Mouse (Mus musculus) neural tube, embryonic 14.5 days (tissue): Measurements from ENCODE around the gene Msh5. TPM values are rescaled to one million over a fixed set of nuclear protein-coding genes. Genes with fewer than 3 reads are reported as not detected.

Source experiments
- ATAC-seq: fragments of 200-750 bp; cut with Nextera tagmentation; 2 replicates; pipeline ENCODE4 v1.8.0; 2017; ENCODE audit warnings: low read depth, mild to moderate bottlenecking, moderate TSS enrichment, moderate library complexity
- H3K27ac ChIP-seq: fragments of 300-500 bp; sonication (generic); 2 replicates; pipeline ENCODE4 v1.5.1; 2014; ENCODE audit warnings: low read depth, mild to moderate bottlenecking, control low read depth, low read length, moderate library complexity, mixed read lengths
- H3K27me3 ChIP-seq: fragments of 300-500 bp; sonication (generic); 2 replicates; pipeline ENCODE4 v1.6.1; 2014; ENCODE audit warnings: low read length; ENCODE audit not compliant: control insufficient read depth, insufficient read depth
- H3K36me3 ChIP-seq: fragments of 300-500 bp; sonication (generic); 2 replicates; pipeline ENCODE4 v1.6.1; 2014; ENCODE audit warnings: low read length, mixed read lengths; ENCODE audit not compliant: control insufficient read depth, insufficient read depth
- H3K4me1 ChIP-seq: fragments of 300-500 bp; sonication (generic); 2 replicates; pipeline ENCODE4 v1.6.1; 2014; ENCODE audit warnings: low read length; ENCODE audit not compliant: control insufficient read depth, insufficient read depth
- H3K4me2 ChIP-seq: fragments of 300-500 bp; sonication (generic); 2 replicates; pipeline ENCODE4 v1.6.1; 2014; ENCODE audit warnings: mild to moderate bottlenecking, low read depth, low read length, control low read depth
- H3K4me3 ChIP-seq: fragments of 300-500 bp; sonication (generic); 2 replicates; pipeline ENCODE4 v1.5.1; 2014; ENCODE audit warnings: low read depth, low read length, control low read depth, mixed read lengths
- H3K9ac ChIP-seq: fragments of 300-500 bp; sonication (generic); replicated peaks from 2 replicates; pipeline ENCODE4 v1.6.1; 2014; ENCODE audit warnings: low read depth, mild to moderate bottlenecking, control low read depth, low read length, mixed read lengths
- H3K9me3 ChIP-seq: fragments of 300-500 bp; sonication (generic); 2 replicates; pipeline ENCODE4 v1.6.1; 2016; ENCODE audit warnings: low read length; ENCODE audit not compliant: control insufficient read depth
- WGBS: fragments of 180-500 bp; shearing (Covaris S2); extraction: QIAGEN DNeasy Blood & Tissue Kit; methylation state at CpG from one replicate; pipeline ENCODE4 v1.1.7; 2014; 5-methylcytosine and 5-hydroxymethylcytosine counted together
- polyA plus RNA-seq: library from polyadenylated mRNA; unstranded; fragments of >200 nt; fragmentation: Nextera tagmentation; extraction: Ambion mirVana; gene quantifications from 2 replicates; pipeline ENCODE4 v1.2.1, GENCODE M21; 2014

Gene Msh5
- polyA plus RNA-seq, 1 experiment from 2014 or later: 2.2 TPM

GRCm38 (mm10) chr17:35022541-35023060 is 23.9 kb downstream of the Msh5 start:
- no peaks in the 10 kb centered on the region for H3K36me3 ChIP-seq
- no peak for ATAC-seq
- no peak overlapping the region for H3K9ac ChIP-seq
- no peak overlapping the region for H3K4me2 ChIP-seq
- no peak overlapping the region for H3K4me3 ChIP-seq
- no peaks in the 10 kb centered on the region for H3K27me3 ChIP-seq
- no peak overlapping the region for H3K27ac ChIP-seq
- no peaks in the 10 kb centered on the region for H3K4me1 ChIP-seq
- H3K9me3 ChIP-seq: no peaks in the 10 kb centered on the region
- 93% methylated on average over 8 of the region's 8 CpGs for WGBS

- Histone ChIP-seq H3K9ac (no peak overlapping the region), H3K27ac (no peak overlapping the region), H3K27me3 (no peaks in the 10 kb centered on the region), H3K36me3 (no peaks in the 10 kb centered on the region), H3K4me2 (no peak overlapping the region), H3K9me3 (no peaks in the 10 kb centered on the region), H3K4me3 (no peak overlapping the region), H3K4me1 (no peaks in the 10 kb centered on the region)
- no peak for ATAC-seq
- 77% methylated on average over 6 of the region's 6 CpGs for WGBS
These were observed 24.6 kb downstream of the Msh5 start for GRCm38 (mm10) chr17:35021842-35022477.

- H3K9me3 ChIP-seq: no peaks in the 10 kb centered on the region
- ATAC-seq: peak; percentile 44; the same call in 1 of the 2 replicates
- H3K27me3 ChIP-seq: no peaks in the 10 kb centered on the region
- no peak overlapping the region for H3K4me3 ChIP-seq
- 8% methylated on average over 17 of the region's 17 CpGs for WGBS
- H3K27ac ChIP-seq: no peak overlapping the region
- H3K36me3 ChIP-seq: peaks cover 4% of the 10 kb centered on the region; the same call in 1 of the 2 replicates
- no peaks in the 10 kb centered on the region for H3K4me1 ChIP-seq
- H3K9ac ChIP-seq: no peak overlapping the region
- no peak overlapping the region for H3K4me2 ChIP-seq
These were observed 25.3 kb downstream of the Msh5 start for GRCm38 (mm10) chr17:35021163-35021808.

- Histone ChIP-seq H3K27ac (no peak overlapping the region), H3K9me3 (no peaks in the 10 kb centered on the region), H3K4me1 (no peaks in the 10 kb centered on the region), H3K27me3 (no peaks in the 10 kb centered on the region), H3K9ac (no peak overlapping the region), H3K4me2 (no peak overlapping the region), H3K36me3 (peaks cover 8% of the 10 kb centered on the region), H3K4me3 (no peak overlapping the region)
- WGBS: 86% methylated on average over 8 of the region's 8 CpGs
- no peak for ATAC-seq
These were observed 26.0 kb downstream of the Msh5 start for GRCm38 (mm10) chr17:35020551-35020950.

GRCm38 (mm10) chr17:35019894-35020293 is 26.7 kb downstream of the Msh5 start:
- Histone ChIP-seq H3K9ac (no peak overlapping the region), H3K4me2 (no peak overlapping the region), H3K4me3 (no peak overlapping the region), H3K27ac (no peak overlapping the region), H3K36me3 (peaks cover 15% of the 10 kb centered on the region), H3K4me1 (no peaks in the 10 kb centered on the region), H3K27me3 (no peaks in the 10 kb centered on the region), H3K9me3 (no peaks in the 10 kb centered on the region)
- 74% methylated on average over 11 of the region's 11 CpGs for WGBS
- no peak for ATAC-seq

- H3K36me3 ChIP-seq: peaks cover 32% of the 10 kb centered on the region
- no peaks in the 10 kb centered on the region for H3K27me3 ChIP-seq
- no peak overlapping the region for H3K9ac ChIP-seq
- 73% methylated on average over 3 of the region's 3 CpGs for WGBS
- H3K4me2 ChIP-seq: no peak overlapping the region
- ATAC-seq: no peak
- no peaks in the 10 kb centered on the region for H3K9me3 ChIP-seq
- no peak overlapping the region for H3K4me3 ChIP-seq
- H3K4me1 ChIP-seq: no peaks in the 10 kb centered on the region
- H3K27ac ChIP-seq: no peak overlapping the region
These were observed 28.4 kb downstream of the Msh5 start for GRCm38 (mm10) chr17:35018171-35018570.

GRCm38 (mm10) chr17:35017706-35018030 is 28.9 kb downstream of the Msh5 start:
- peaks cover 37% of the 10 kb centered on the region for H3K36me3 ChIP-seq
- H3K9me3 ChIP-seq: no peaks in the 10 kb centered on the region
- ATAC-seq: no peak
- H3K4me1 ChIP-seq: no peaks in the 10 kb centered on the region
- no peaks in the 10 kb centered on the region for H3K27me3 ChIP-seq
- H3K4me3 ChIP-seq: no peak overlapping the region
- no peak overlapping the region for H3K4me2 ChIP-seq
- no peak overlapping the region for H3K27ac ChIP-seq
- H3K9ac ChIP-seq: no peak overlapping the region
- WGBS: 78% methylated on average over 14 of the region's 14 CpGs

- Histone ChIP-seq H3K36me3 (peaks cover 43% of the 10 kb centered on the region), H3K27ac (no peak overlapping the region), H3K4me3 (no peak overlapping the region), H3K4me2 (no peak overlapping the region), H3K9ac (no peak overlapping the region), H3K27me3 (no peaks in the 10 kb centered on the region), H3K4me1 (no peaks in the 10 kb centered on the region), H3K9me3 (no peaks in the 10 kb centered on the region)
- WGBS: 83% methylated on average over 10 of the region's 10 CpGs
- ATAC-seq: no peak
These were observed 29.5 kb downstream of the Msh5 start for GRCm38 (mm10) chr17:35016791-35017705.
